Mouse (Mus musculus) urinary bladder, postnatal 14 days (tissue): ENCODE data around the gene Acadvl.

Experiments used
- DNase-seq: peaks from one replicate; pipeline ENCODE4 v3.0.0; 2021; ENCODE audit warnings: low spot score

Acadvl gene

DNA sequence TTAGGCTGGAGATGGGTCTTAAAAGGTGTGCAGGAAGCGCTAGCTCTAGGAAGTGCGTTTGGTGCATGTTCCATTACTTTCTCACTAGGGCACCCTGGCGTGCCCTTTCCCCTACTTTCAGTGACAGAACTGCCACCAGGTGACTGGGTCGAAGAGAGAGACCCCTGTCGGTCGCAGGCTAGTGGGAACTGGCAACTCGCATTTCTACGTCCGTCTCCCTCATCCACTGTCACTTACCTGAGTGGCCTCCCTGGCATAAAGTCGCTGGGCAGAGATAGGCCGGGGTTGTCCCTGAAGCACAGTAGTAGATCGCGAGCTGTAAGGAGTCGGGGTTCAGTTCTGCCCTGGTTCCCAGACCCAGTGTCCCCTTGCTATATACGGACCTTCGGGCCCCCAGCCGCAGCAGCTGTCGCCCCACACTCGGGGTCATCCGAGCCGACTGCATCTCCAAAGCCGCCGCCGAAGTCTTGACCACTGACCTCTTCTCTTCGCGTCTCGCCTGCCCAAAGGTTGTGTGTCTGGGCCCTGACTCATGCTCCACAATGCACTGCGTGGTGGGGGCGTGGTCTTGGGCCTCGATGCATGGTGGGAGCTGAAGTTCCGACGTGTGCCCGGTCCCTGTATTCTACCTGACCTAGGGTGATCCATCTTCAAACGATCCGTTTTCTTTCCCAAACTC is at the start of gene Acadvl:
Acadvl (minus strand) TSS at position 532 of the 679 bp plus-strand sequence.
- DNase-seq = peak; percentile 91

GRCm38 (mm10) chr11:70063053-70063452 is 47.8 kb upstream of the Acadvl start:
- no peak for DNase-seq

GRCm38 (mm10) chr11:70059930-70060329 is 44.7 kb upstream of the Acadvl start:
- DNase-seq = no peak

- no peak for DNase-seq
Measured at GRCm38 (mm10) chr11:70057805-70058204, 42.6 kb upstream of the Acadvl start.

GRCm38 (mm10) chr11:70055618-70056214 is 40.5 kb upstream of the Acadvl start:
- peak; percentile 81 for DNase-seq

GRCm38 (mm10) chr11:70053898-70054570 is 38.8 kb upstream of the Acadvl start, which contains the start of gene Asgr1:
TSS of gene Asgr1 (plus strand) at chr11:70054085.
- no peak for DNase-seq

GRCm38 (mm10) chr11:70053156-70053555 is 37.9 kb upstream of the Acadvl start:
- DNase-seq = no peak

DNA sequence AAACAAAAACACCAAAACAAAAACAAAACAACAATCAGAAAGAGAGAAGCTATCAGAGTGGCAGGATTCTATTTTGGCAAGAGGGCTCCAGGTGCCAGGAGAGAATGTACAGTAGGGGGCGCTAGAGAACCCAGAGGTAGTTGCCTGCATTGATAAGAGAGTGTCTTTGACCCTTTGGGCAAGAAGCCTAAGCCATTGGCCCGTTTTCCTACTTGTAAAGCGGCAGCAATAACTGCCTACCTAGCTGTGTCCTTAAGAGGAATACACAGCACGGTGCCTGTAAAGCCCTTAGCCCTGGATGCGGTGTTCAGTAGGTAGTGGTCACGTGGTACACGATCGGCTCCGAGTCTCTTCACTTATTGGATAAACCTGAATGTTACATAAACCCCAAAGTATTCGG is 34.6 kb upstream of the Acadvl start:
- no peak for DNase-seq

- DNase-seq = no peak
Measured at GRCm38 (mm10) chr11:70049366-70049765, 34.2 kb upstream of the Acadvl start.

DNA sequence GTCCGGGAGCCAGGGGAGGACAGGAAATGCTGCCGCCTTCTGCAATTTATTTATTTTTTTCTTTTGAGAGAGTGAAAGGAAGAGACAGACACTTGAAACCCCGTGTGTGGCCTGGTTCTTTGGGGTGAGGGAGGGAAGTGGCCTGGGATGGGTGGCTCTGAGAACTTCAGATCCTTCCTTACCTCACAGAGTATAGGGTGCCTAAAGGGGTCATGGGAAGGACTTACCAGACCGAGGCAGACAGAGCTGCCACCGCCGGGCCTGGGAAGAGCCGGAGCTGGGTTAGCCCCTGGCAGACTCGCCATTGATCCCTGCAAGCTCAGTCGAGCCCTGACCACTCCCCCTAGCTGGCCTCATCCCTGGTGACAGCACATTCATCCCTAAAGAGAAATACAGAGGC is 30.2 kb upstream of the Acadvl start:
- DNase-seq = no peak

- DNase-seq = no peak
Measured at GRCm38 (mm10) chr11:70043665-70044064, 28.5 kb upstream of the Acadvl start.

DNA sequence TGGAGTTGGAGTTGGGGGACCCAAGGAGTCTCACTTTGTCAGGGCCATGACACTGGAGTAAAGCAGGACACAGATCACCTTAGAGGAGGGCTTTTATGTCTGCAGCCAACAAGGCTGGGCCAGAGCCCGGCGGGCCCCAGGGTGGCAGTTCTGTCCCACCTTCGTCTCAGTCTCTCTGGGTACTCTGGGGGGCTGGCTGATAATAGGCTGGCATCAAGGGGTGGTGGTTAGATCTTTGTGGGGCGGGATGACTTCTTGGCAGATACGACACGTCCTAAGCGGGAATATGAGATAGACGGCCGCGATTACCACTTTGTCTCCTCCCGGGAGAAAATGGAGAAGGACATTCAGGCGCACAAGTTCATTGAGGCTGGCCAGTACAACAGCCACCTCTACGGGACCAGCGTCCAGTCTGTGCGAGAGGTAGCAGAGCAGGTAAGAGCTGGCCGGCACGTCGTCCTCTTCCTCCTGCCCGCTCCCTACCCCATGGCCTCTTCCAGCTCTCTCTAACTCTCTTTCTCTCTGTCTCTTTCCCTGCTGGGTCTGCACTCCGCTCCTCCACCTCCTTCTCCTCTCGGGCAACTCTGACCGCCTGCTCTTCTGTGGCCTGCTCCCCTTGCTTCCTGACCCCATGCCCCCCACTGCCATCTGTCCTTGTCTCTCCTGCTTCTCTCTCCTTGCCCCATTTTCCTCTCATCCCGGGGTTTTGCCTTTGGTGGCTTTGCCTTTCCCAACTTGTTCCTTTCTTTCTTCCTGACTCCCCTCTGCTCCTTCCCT is 27.3 kb upstream of the Acadvl start:
- no peak for DNase-seq

- DNase-seq = no peak
Measured at GRCm38 (mm10) chr11:70040184-70040583, 25.0 kb upstream of the Acadvl start.

- DNase-seq = no peak
Measured at GRCm38 (mm10) chr11:70039631-70040030, 24.4 kb upstream of the Acadvl start.

GRCm38 (mm10) chr11:70038174-70038573 is 23.0 kb upstream of the Acadvl start:
- DNase-seq = no peak

- DNase-seq = no peak
Measured at GRCm38 (mm10) chr11:70031321-70031670, 16.1 kb upstream of the Acadvl start.

DNA sequence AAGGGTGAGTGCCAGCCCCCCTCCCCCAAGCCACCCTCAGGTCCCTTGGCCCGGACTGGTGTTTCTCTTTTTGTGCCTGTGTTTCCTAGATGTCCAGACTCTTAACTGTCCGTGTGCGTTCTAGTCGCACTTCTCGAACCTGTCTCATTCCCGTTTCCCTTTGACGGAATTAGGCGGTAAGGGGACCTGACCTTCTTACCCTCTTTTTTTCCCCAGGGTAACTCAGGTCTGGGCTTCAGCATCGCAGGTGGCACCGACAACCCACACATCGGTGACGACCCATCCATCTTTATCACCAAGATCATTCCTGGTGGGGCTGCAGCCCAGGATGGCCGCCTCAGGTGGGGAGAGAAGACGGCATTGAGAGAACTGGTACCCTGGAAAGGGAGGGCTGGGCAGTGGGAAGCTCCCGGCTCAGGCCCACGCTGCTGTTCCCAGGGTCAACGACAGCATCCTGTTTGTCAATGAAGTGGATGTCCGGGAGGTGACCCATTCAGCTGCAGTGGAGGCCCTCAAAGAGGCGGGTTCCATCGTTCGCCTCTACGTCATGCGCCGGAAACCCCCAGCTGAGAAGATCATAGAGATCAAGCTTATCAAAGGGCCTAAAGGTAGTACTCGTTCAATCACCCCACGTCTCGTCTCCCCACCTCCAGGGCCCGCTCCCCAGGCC is 15.6 kb upstream of the Acadvl start:
- no peak for DNase-seq

DNA sequence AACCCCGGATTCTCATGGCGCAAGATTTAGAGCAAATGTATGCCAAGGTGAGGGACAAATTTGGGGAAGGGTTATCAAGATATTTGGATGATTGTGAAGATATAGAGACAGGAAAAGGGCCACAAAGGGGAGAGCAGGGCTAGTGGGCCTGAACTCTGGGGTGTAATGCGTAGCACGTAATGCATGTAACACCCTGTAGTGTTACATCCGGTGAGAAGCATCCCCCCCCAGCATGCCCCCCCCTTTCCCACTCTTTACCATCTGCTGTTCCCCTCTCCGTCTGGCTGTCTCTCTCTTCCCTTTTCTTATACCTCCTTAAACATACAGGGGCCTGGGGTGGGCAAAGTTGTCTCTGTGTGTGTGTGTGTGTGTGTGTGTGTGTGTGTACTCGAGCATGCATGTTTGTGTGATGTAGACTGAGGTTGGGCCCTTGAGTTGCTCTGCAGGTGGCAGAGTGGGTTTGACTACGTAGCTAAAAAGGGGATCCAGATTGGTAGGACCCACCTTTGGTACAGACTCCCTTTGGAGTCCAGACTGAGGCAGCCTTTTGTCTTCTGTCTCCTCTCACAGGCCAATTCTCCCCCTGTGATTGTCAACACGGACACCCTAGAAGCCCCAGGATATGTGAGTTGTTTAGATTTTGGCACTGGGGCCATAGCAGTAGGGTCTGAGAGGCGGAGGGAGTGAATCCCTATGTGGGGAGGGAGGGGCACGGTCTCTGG is 14.8 kb upstream of the Acadvl start:
- no peak for DNase-seq

DNA sequence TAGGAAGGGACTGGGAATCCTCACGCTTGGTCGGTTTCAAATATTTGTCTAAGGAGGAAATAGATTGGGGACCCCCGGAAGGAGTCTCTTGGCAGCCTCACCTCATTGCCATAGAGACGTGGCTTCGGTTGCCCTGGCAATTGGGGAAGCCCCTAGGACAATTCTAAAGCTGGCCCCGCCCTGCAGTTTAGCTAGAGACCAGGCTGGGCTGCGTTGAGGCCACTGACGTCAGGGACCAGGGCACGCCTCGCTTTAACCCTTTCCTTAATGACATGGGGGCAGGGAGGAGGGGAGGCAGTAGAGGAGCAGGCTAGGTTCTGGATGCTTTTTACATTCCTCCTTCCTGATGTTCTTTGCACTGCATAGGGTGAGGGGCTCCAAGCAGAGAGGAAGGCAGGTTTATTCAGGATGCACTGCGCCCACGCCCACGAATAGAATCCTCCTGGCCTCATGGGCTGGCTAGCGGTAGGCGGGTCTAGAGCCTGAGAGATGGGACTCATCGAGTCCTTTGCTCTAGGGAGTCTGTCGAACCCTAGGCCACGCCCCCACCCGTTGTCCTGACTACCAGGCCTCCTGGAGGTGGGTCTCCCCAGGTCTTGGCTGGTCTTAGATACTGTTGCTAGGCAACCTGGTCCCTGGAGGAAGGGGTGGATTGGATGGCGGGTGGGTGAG is 14.1 kb upstream of the Acadvl start:
- DNase-seq = peak; percentile 67

DNA sequence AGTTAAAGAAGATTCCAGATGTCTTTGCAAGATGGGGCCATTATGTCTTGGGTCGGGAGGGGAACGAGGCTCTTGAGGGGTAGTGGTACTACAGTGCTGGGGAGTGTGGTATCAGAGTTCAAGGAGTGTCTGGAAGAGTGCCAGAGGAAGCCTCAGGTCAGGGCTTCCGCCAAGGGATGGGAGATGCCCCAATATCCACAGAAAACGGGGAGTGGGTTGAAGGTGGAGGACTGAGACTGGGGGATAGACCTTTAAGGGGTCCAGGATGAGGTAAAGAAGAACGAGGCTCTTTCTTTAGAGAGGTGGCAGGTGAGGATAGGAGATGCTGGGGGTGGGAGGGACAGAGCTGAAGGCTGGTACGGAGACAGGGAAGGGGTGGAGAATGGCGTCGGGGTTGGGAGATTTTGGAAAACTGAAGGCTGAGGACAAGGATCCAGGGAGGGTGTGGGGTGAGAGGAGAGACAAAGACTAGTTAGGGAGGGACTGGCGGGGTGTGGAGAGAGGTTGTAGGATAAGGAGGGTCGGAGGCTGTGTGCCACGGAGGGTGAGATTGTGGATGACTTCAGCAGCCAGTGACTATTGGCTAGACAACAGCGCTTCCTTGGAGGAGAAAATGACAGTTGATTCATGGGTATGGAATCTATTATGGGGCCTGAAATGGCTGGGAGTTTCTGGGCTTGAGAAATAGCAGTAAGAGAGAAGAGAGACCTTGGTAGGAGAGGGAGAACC is 13.4 kb upstream of the Acadvl start:
- DNase-seq = no peak
